Mouse (Mus musculus) stomach, embryonic 16.5 days (tissue): Measurements from ENCODE around the gene Frmd6. TPM values are rescaled to one million over a fixed set of nuclear protein-coding genes. Genes with fewer than 3 reads are reported as not detected.

Experiments
- ATAC-seq: fragments of 200-750 bp; cut with Nextera tagmentation; 2 replicates; pipeline ENCODE4 v1.8.0; 2017; ENCODE audit warnings: moderate number of reproducible peaks, moderate TSS enrichment; ENCODE audit not compliant: insufficient read depth, low FRiP score
- H3K27ac ChIP-seq: fragments of 300-500 bp; sonication (generic); 2 replicates; pipeline ENCODE4 v1.5.1; 2014; ENCODE audit warnings: low read length
- H3K27me3 ChIP-seq: fragments of 300-500 bp; sonication (generic); 2 replicates; pipeline ENCODE4 v1.6.1; 2014; ENCODE audit warnings: low read length, control low read depth, mixed read lengths; ENCODE audit not compliant: control insufficient read depth, insufficient read depth
- H3K36me3 ChIP-seq: fragments of 300-500 bp; sonication (generic); 2 replicates; pipeline ENCODE4 v1.6.1; 2014; ENCODE audit warnings: low read length; ENCODE audit not compliant: control insufficient read depth, insufficient read depth
- H3K4me1 ChIP-seq: fragments of 300-500 bp; sonication (generic); 2 replicates; pipeline ENCODE4 v1.6.1; 2014; ENCODE audit warnings: low read length, control low read depth, mixed read lengths; ENCODE audit not compliant: control insufficient read depth, insufficient read depth
- H3K4me2 ChIP-seq: fragments of 300-500 bp; sonication (generic); 2 replicates; pipeline ENCODE4 v1.6.1; 2014; ENCODE audit warnings: low read depth, low read length, mixed read lengths
- H3K4me3 ChIP-seq: fragments of 300-500 bp; sonication (generic); replicated peaks from 2 replicates; pipeline ENCODE4 v1.5.1; 2014; ENCODE audit warnings: mild to moderate bottlenecking, low read length
- H3K9ac ChIP-seq: fragments of 300-500 bp; sonication (generic); 2 replicates; pipeline ENCODE4 v1.6.1; 2014; ENCODE audit warnings: low read length
- H3K9me3 ChIP-seq: fragments of 300-500 bp; sonication (generic); replicated peaks from 2 replicates; pipeline ENCODE4 v1.6.1; 2016; ENCODE audit warnings: low read length, control low read depth; ENCODE audit not compliant: control insufficient read depth
- WGBS: fragments of 180-500 bp; shearing (Covaris S2); extraction: QIAGEN DNeasy Blood & Tissue Kit; methylation state at CpG from one replicate; pipeline ENCODE4 v1.1.7; 2014; 5-methylcytosine and 5-hydroxymethylcytosine counted together
- polyA plus RNA-seq: library from polyadenylated mRNA; unstranded; fragments of >200 nt; fragmentation: Nextera tagmentation; extraction: Ambion mirVana; gene quantifications from 2 replicates; pipeline ENCODE4 v1.2.1, GENCODE M21; 2015

Frmd6 gene
- polyA plus RNA-seq, 1 experiment from 2014 or later = 35.9 TPM

GRCm38 (mm10) chr12:70946585-70947256, 121.4 kb downstream of the Frmd6 start:
- Histone ChIP-seq H3K36me3 (peaks cover 17% of the 10 kb centered on the region), H3K4me1 (no peaks in the 10 kb centered on the region), H3K27ac (no peak overlapping the region), H3K4me3 (no peak overlapping the region), H3K27me3 (no peaks in the 10 kb centered on the region), H3K9me3 (no peaks in the 10 kb centered on the region), H3K4me2 (no peak overlapping the region), H3K9ac (no peak overlapping the region)
- no peak for ATAC-seq
- WGBS = 91% methylated on average over 10 of the region's 10 CpGs

Other genes with a start within 250 kb of the Frmd6 start
- gene Actr10, start 112.3 kb downstream of the Frmd6 start, polyA plus RNA-seq = 207 and 219 TPM in 2 replicates
- 503 and 542 TPM in 2 replicates for gene Psma3, start 149.1 kb downstream of the Frmd6 start, polyA plus RNA-seq
- gene Arid4a, start 190.5 kb downstream of the Frmd6 start, polyA plus RNA-seq = 35.7 and 40.4 TPM in 2 replicates